Mouse (Mus musculus) adrenal gland, postnatal 36 days (tissue): ENCODE measurements at regions not wholly inside any gene's neighbourhood (a gene's known extent, or its start where the extent isn't known, plus 50 kb on each side); places are given as distances from the start of the nearest gene placed in this dataset.

Source experiments
- DNase-seq, 2 experiments: peaks; one replicate each; pipeline ENCODE4 v3.0.0; 2021; ENCODE audit warnings: mixed read lengths in 1 of 2

DNA sequence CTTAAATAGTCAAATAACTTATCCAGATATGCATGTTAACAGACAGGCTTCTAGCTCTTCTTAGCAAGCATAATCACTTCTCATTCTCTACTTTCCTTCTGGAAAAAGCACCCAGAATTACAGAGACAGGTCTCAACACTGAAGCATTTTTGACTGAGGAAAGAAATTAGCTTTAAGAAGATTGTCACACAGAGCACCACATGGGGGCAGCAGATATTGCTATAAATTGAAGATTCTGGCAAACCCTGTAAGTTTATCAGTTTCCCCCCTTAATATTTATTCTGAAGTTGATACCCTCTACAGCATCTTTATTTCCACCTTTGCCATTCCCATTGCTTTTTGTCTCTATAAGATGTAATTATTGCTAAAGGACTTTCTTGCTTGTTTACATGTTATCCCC is 83.4 kb upstream of the Lrrc4c start:
- DNase-seq = peak; percentile 5 to 20

DNA sequence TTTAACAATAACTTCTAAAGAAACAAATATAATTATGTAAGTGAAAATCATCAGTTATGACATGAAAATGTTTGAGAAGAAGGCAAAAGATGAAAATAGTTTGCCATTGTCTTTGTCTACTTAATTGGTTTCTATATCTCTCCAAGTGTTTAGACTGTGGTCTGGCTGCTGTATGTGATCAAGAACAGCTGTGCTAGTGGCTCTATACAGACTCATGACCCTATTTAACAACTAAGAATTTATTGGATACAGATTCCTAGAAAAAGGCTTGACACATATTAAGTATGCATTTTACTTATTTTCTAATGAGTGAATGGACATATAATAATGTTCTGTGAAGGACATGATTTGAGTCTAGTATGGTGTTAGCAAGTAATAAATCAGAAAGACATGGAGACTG is 78.7 kb upstream of the Lrrc4c start:
- no peak for DNase-seq

DNA sequence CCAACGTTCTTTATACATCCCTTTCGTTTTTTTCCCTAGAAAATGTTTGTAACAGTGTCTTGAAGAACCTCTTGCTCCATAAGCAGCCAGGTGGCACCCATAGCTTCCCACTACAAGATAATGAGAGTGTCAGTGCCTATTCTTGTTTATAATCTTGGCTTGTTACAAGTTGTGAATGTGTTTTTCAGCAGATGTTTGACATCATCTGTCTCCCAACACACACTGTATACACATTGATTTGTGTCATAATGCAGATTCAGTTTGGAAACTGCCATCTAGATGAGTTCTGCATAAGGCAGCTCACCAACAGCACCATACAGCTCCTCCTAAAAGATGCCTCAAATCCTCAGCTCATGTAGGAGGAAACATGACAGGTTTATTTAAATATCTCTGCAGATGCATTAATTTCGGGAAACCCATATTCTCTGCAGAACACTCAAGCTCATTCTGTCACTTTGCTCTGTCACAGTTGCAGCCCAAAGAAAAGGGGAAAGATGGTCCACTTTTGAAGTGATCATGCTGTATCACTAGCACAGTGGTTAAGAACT is 77.4 kb upstream of the Lrrc4c start:
- no peak for DNase-seq

DNA sequence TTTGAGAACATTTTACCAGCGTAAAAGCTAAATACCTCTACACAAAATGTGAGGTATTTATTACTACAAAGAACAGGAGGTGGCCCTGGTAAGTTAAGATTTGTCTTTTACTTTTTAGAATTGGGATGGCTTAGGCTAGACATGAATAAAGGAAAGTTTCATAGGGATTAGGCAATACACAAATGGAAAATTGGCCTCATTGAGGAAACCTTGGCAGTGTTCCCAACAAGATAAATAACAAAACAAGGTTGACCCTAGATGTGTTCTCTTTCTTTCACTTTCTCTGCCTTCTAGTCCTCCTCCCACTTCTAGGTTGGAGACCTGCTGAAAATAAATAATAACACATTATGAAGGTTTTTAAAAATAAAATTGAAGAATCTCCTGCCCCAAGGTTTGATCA is 64.3 kb upstream of the Lrrc4c start:
- no peak for DNase-seq

DNA sequence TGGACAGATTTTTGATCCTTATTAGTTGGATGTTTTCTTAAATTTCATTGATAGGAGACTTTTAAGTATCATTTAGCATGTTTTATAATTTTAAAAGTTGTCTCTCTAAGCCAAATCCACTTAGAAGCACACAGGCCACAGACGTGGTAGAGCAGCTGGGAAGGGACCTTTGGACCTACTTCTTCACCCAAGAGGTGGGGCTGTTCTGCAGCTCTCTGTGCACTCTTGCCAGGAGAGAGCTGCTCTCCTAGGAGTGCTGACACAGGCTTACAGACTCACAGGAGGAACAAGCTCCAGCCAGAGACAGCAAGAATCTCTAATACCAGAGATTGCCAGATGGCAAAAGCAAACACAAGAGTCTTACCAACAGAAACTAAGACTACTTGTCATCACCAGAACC is 61.5 kb upstream of the Lrrc4c start:
- DNase-seq = peak in 1 of 2 experiments; percentile 1
